ENCODE assay signal across 15 mouse cellular contexts in genomic region chr7:49046347-49046989, GRCm38 (mm10).
A peak's percentile ranks its signal among the peaks of the same experiment; 100 is the strongest.
DNase-seq lines count a peak whose midpoint lies in the region; ATAC-seq and TF ChIP-seq lines count a peak whose summit lies in the region.
"Had no signal": no experiment of that assay in that cellular context is flagged by ENCODE, and none has a peak within 500 bp of the region (broad histone marks: within the 10 kb centered on the region; RNA-seq: fewer than 3 reads in every experiment).

No protein-coding gene starts in this region.

- no peak overlapping the region for H3K27ac ChIP-seq in forebrain, embryonic 13.5 days
- H3K27ac ChIP-seq in forebrain, embryonic 12.5 days, result no peak overlapping the region
- peak overlapping the region; percentile 51 for H3K27ac ChIP-seq in bone marrow macrophage, adult 2 months (ENCODE audit: insufficient read depth, low read depth, low read length)
- peak overlapping the region; percentile 54 for H3K27ac ChIP-seq in kidney, postnatal 0 days
- no peak overlapping the region for H3K27ac ChIP-seq in heart, embryonic 10.5 days
- H3K27ac ChIP-seq: embryonic facial prominence, embryonic 12.5 days; forebrain, embryonic 15.5 days; liver, embryonic 15.5 days had no signal

- no peak for TF ChIP-seq CTCF in bone marrow macrophage, adult 2 months (IDR thresholded peaks at IDR 0.05; ENCODE audit: low read depth, low read length)
- no peak for TF ChIP-seq CTCF in kidney, postnatal 0 days (IDR thresholded peaks at IDR 0.05; ENCODE audit: low read depth)

- no peak overlapping the region for H3K4me3 ChIP-seq in forebrain, embryonic 13.5 days
- no peak overlapping the region for H3K4me3 ChIP-seq in forebrain, embryonic 12.5 days (replicated peaks)
- H3K4me3 ChIP-seq in bone marrow macrophage, adult 2 months (ENCODE audit: insufficient read depth, low read length), result no peak overlapping the region
- H3K4me3 ChIP-seq in kidney, postnatal 0 days (replicated peaks; ENCODE audit: low read depth, low read length), result no peak overlapping the region
- no peak overlapping the region for H3K4me3 ChIP-seq in heart, embryonic 10.5 days
- H3K4me3 ChIP-seq: embryonic facial prominence, embryonic 12.5 days; forebrain, embryonic 15.5 days; liver, embryonic 15.5 days had no signal

- H3K4me2 ChIP-seq in forebrain, embryonic 13.5 days, result no peak overlapping the region
- H3K4me2 ChIP-seq in forebrain, embryonic 12.5 days, result no peak overlapping the region
- H3K4me2 ChIP-seq in kidney, postnatal 0 days (ENCODE audit: low read length), result no peak overlapping the region
- H3K4me2 ChIP-seq: embryonic facial prominence, embryonic 12.5 days; forebrain, embryonic 15.5 days; liver, embryonic 15.5 days had no signal

- ATAC-seq in forebrain, embryonic 13.5 days, result no peak
- no peak for ATAC-seq in forebrain, embryonic 12.5 days (ENCODE audit: low FRiP score)
- peak; percentile 42; the same call in 1 of the 2 replicates for ATAC-seq in kidney, postnatal 0 days (replicated peaks; ENCODE audit: low FRiP score, low read depth)

- TF ChIP-seq POLR2A in bone marrow macrophage, adult 2 months (IDR thresholded peaks at IDR 0.05; ENCODE audit: borderline replicate concordance, low read depth, low read length), result no peak

- no peaks in the 10 kb centered on the region for H3K36me3 ChIP-seq in forebrain, embryonic 13.5 days (ENCODE audit: poor library complexity, severe bottlenecking)
- H3K36me3 ChIP-seq in forebrain, embryonic 12.5 days (replicated peaks), result no peaks in the 10 kb centered on the region
- no peaks in the 10 kb centered on the region for H3K36me3 ChIP-seq in kidney, postnatal 0 days (ENCODE audit: insufficient read depth, low read length)
- H3K36me3 ChIP-seq in heart, embryonic 10.5 days, result no peaks in the 10 kb centered on the region
- H3K36me3 ChIP-seq: embryonic facial prominence, embryonic 12.5 days; forebrain, embryonic 15.5 days; liver, embryonic 15.5 days had no signal

- peaks cover 12% of the 10 kb centered on the region; the same call in 1 of the 2 replicates for H3K27me3 ChIP-seq in forebrain, embryonic 13.5 days
- H3K27me3 ChIP-seq in forebrain, embryonic 12.5 days, result peaks cover 35% of the 10 kb centered on the region
- H3K27me3 ChIP-seq in kidney, postnatal 0 days (ENCODE audit: insufficient read depth, low read length), result no peaks in the 10 kb centered on the region
- H3K27me3 ChIP-seq in heart, embryonic 10.5 days (ENCODE audit: insufficient read depth, poor library complexity, severe bottlenecking), result 0 out of 2 replicates have a peak, but pooled peaks cover 4% of the 10 kb centered on the region
- H3K27me3 ChIP-seq: embryonic facial prominence, embryonic 12.5 days; forebrain, embryonic 15.5 days had no signal

- peak overlapping the region; percentile 12; the same call in 1 of the 2 replicates for H3K9ac ChIP-seq in forebrain, embryonic 13.5 days
- H3K9ac ChIP-seq in forebrain, embryonic 12.5 days, result no peak overlapping the region
- H3K9ac ChIP-seq in kidney, postnatal 0 days (ENCODE audit: low read depth, low read length), result no peak overlapping the region
- H3K9ac ChIP-seq: embryonic facial prominence, embryonic 12.5 days; forebrain, embryonic 15.5 days; liver, embryonic 15.5 days had no signal

- DNase-seq in layer of hippocampus, adult 9-11 months, result peak; percentile 38
- no peak for DNase-seq in layer of hippocampus, postnatal 14 days (ENCODE audit: low spot score in 2 of 2)
- DNase-seq in kidney, postnatal 0 days (ENCODE audit: low spot score), result peak; percentile 63
- DNase-seq in heart, embryonic 10.5 days (ENCODE audit: low spot score), result no peak
- no peak for DNase-seq in gastrocnemius, postnatal 4 days (ENCODE audit: low spot score in 2 of 2)
- DNase-seq: adrenal gland, adult 8-10 months; cerebellum, postnatal 25 days; spleen, adult 18-20 months; thymus, postnatal 14 days had no signal

- H3K4me1 ChIP-seq in forebrain, embryonic 13.5 days, result 0 out of 2 replicates have a peak, but pooled peaks cover 12% of the 10 kb centered on the region
- peaks cover 53% of the 10 kb centered on the region for H3K4me1 ChIP-seq in forebrain, embryonic 12.5 days
- H3K4me1 ChIP-seq in bone marrow macrophage, adult 2 months (ENCODE audit: control insufficient read depth, insufficient read depth, low read length), result peaks cover 19% of the 10 kb centered on the region
- 0 out of 2 replicates have a peak, but pooled peaks cover 8% of the 10 kb centered on the region for H3K4me1 ChIP-seq in kidney, postnatal 0 days (replicated peaks; ENCODE audit: insufficient read depth, low read length)
- H3K4me1 ChIP-seq in heart, embryonic 10.5 days, result peaks cover 41% of the 10 kb centered on the region
- H3K4me1 ChIP-seq: liver, embryonic 15.5 days had no signal

- 71% methylated on average over 6 of the region's 6 CpGs for WGBS in forebrain, embryonic 13.5 days
- WGBS in forebrain, embryonic 12.5 days, result 74% methylated on average over 6 of the region's 6 CpGs
- WGBS in kidney, postnatal 0 days, result 29% methylated on average over 6 of the region's 6 CpGs
- 69% methylated on average over 6 of the region's 6 CpGs for WGBS in heart, embryonic 10.5 days

- H3K9me3 ChIP-seq in forebrain, embryonic 13.5 days (replicated peaks), result no peaks in the 10 kb centered on the region
- H3K9me3 ChIP-seq in forebrain, embryonic 12.5 days, result no peaks in the 10 kb centered on the region
- no peaks in the 10 kb centered on the region for H3K9me3 ChIP-seq in kidney, postnatal 0 days (replicated peaks; ENCODE audit: low read length)
- no peaks in the 10 kb centered on the region for H3K9me3 ChIP-seq in heart, embryonic 10.5 days
- H3K9me3 ChIP-seq: embryonic facial prominence, embryonic 12.5 days; forebrain, embryonic 15.5 days; liver, embryonic 15.5 days had no signal

Comparison
In these comparisons a context has a peak if more than half of its experiments do, and no peak if none do; other contexts are left out.
1. DNase-seq: peak in layer of hippocampus, adult 9-11 months (single experiment) and kidney, postnatal 0 days (single experiment); none in layer of hippocampus, postnatal 14 days (0 of 2), heart, embryonic 10.5 days (single experiment) and gastrocnemius, postnatal 4 days (0 of 2).
2. H3K27ac ChIP-seq: peak in bone marrow macrophage, adult 2 months (single experiment) and kidney, postnatal 0 days (single experiment); none in forebrain, embryonic 13.5 days (single experiment), forebrain, embryonic 12.5 days (single experiment) and heart, embryonic 10.5 days (single experiment).